Mouse (Mus musculus) embryonic facial prominence, embryonic 11.5 days (tissue): ENCODE data around the gene Nisch. TPM values are rescaled to one million over a fixed set of nuclear protein-coding genes. Genes with fewer than 3 reads are reported as not detected.

Experiments
- ATAC-seq: fragments of 200-750 bp; cut with Nextera tagmentation; replicated peaks from 2 replicates; pipeline ENCODE4 v1.8.0; 2017; ENCODE audit warnings: low read depth; ENCODE audit not compliant: insufficient number of reproducible peaks, low FRiP score, low TSS enrichment
- DNase-seq: peaks from one replicate; pipeline ENCODE4 v3.0.0-alpha.2; 2015; ENCODE audit warnings: low spot score
- H3K27ac ChIP-seq: fragments of 300-500 bp; sonication (generic); replicated peaks from 2 replicates; pipeline ENCODE4 v1.5.1; 2014; ENCODE audit warnings: mild to moderate bottlenecking, low read depth, low read length, control low read depth
- H3K27me3 ChIP-seq: fragments of 300-500 bp; sonication (generic); 2 replicates; pipeline ENCODE4 v1.6.1; 2014; ENCODE audit warnings: mild to moderate bottlenecking, low read length, moderate library complexity, mixed read lengths; ENCODE audit not compliant: control insufficient read depth, insufficient read depth
- H3K36me3 ChIP-seq: fragments of 300-500 bp; sonication (generic); replicated peaks from 2 replicates; pipeline ENCODE4 v1.6.1; 2014; ENCODE audit warnings: low read depth, mild to moderate bottlenecking, low read length, moderate library complexity, mixed read lengths; ENCODE audit not compliant: control insufficient read depth, insufficient read depth
- H3K4me1 ChIP-seq: fragments of 300-500 bp; sonication (generic); 2 replicates; pipeline ENCODE4 v1.6.1; 2014; ENCODE audit warnings: low read length, mixed read lengths; ENCODE audit not compliant: control insufficient read depth, insufficient read depth
- H3K4me2 ChIP-seq: fragments of 300-500 bp; sonication (generic); 2 replicates; pipeline ENCODE4 v1.6.1; 2014; ENCODE audit warnings: low read depth, mild to moderate bottlenecking, control low read depth, low read length, moderate library complexity
- H3K4me3 ChIP-seq: fragments of 300-500 bp; sonication (generic); 2 replicates; pipeline ENCODE4 v1.5.1; 2014; ENCODE audit warnings: low read depth, low read length, control low read depth
- H3K9ac ChIP-seq: fragments of 300-500 bp; sonication (generic); replicated peaks from 2 replicates; pipeline ENCODE4 v1.6.1; 2014; ENCODE audit warnings: mild to moderate bottlenecking, control low read depth, low read length
- H3K9me3 ChIP-seq: fragments of 300-500 bp; sonication (generic); replicated peaks from 2 replicates; pipeline ENCODE4 v1.6.1; 2016; ENCODE audit warnings: mild to moderate bottlenecking, low read length, inconsistent platforms, mixed read lengths; ENCODE audit not compliant: control insufficient read depth
- WGBS: fragments of 180-500 bp; shearing (Covaris S2); extraction: QIAGEN DNeasy Blood & Tissue Kit; methylation state at CpG from one replicate; pipeline ENCODE4 v1.1.7; 2014; 5-methylcytosine and 5-hydroxymethylcytosine counted together
- polyA plus RNA-seq: library from polyadenylated mRNA; unstranded; fragments of >200 nt; fragmentation: Nextera tagmentation; extraction: Ambion mirVana; gene quantifications from 2 replicates; pipeline ENCODE4 v1.2.1, GENCODE M21; 2014

Nisch gene
- polyA plus RNA-seq, 1 experiment from 2014 or later, result 270 TPM

- DNase-seq (no peak), ATAC-seq (no peak)
- 90% methylated on average over 15 of the region's 15 CpGs for WGBS
- Histone ChIP-seq H3K9ac (no peak overlapping the region), H3K4me2 (no peak overlapping the region), H3K27me3 (no peaks in the 10 kb centered on the region), H3K36me3 (peaks cover 46% of the 10 kb centered on the region), H3K27ac (no peak overlapping the region), H3K4me1 (no peaks in the 10 kb centered on the region), H3K9me3 (no peaks in the 10 kb centered on the region), H3K4me3 (no peak overlapping the region)
Measured at GRCm38 (mm10) chr14:31140141-31140540, 76.6 kb downstream of the Nisch start.

- Histone ChIP-seq H3K36me3 (peaks cover 46% of the 10 kb centered on the region), H3K4me2 (no peak overlapping the region)
- 91% methylated on average over 12 of the region's 12 CpGs for WGBS
Measured at GRCm38 (mm10) chr14:31139666-31140065, 77.1 kb downstream of the Nisch start.

GRCm38 (mm10) chr14:31138897-31139429 is 77.8 kb downstream of the Nisch start:
- no peaks in the 10 kb centered on the region for H3K9me3 ChIP-seq
- no peak overlapping the region for H3K4me2 ChIP-seq
- no peak overlapping the region for H3K27ac ChIP-seq
- H3K36me3 ChIP-seq, result peaks cover 46% of the 10 kb centered on the region
- H3K27me3 ChIP-seq, result no peaks in the 10 kb centered on the region
- no peak overlapping the region for H3K4me3 ChIP-seq
- WGBS, result 95% methylated on average over 9 of the region's 9 CpGs
- no peak overlapping the region for H3K9ac ChIP-seq
- DNase-seq, result no peak
- ATAC-seq, result no peak
- no peaks in the 10 kb centered on the region for H3K4me1 ChIP-seq

More at GRCm38 (mm10) chr14:31139666-31140065, 77.1 kb downstream of the Nisch start:
- no peaks in the 10 kb centered on the region for H3K4me1 ChIP-seq
- ATAC-seq (no peak), DNase-seq (no peak)
- H3K9me3 ChIP-seq, result no peaks in the 10 kb centered on the region
- H3K27me3 ChIP-seq, result no peaks in the 10 kb centered on the region
- no peak overlapping the region for H3K4me3 ChIP-seq
- H3K27ac ChIP-seq, result no peak overlapping the region
- no peak overlapping the region for H3K9ac ChIP-seq

- DNase-seq (no peak), ATAC-seq (no peak)
- no peak overlapping the region for H3K9ac ChIP-seq
- 84% methylated on average over 29 of the region's 35 CpGs for WGBS
- H3K36me3 ChIP-seq, result peaks cover 46% of the 10 kb centered on the region
- no peaks in the 10 kb centered on the region for H3K27me3 ChIP-seq
- H3K27ac ChIP-seq, result no peak overlapping the region
- H3K4me3 ChIP-seq, result no peak overlapping the region
- H3K4me2 ChIP-seq, result no peak overlapping the region
- H3K9me3 ChIP-seq, result no peaks in the 10 kb centered on the region
- no peaks in the 10 kb centered on the region for H3K4me1 ChIP-seq
Measured at GRCm38 (mm10) chr14:31138219-31138896, 78.4 kb downstream of the Nisch start.

- Histone ChIP-seq H3K27me3 (no peaks in the 10 kb centered on the region), H3K4me1 (no peaks in the 10 kb centered on the region; the same call in 1 of the 2 replicates), H3K4me2 (no peak overlapping the region), H3K4me3 (no peak overlapping the region), H3K9me3 (no peaks in the 10 kb centered on the region), H3K9ac (no peak overlapping the region), H3K27ac (no peak overlapping the region; the same call in 1 of the 2 replicates), H3K36me3 (peaks cover 46% of the 10 kb centered on the region)
- ATAC-seq, result no peak
- no peak for DNase-seq
- 82% methylated on average over 11 of the region's 11 CpGs for WGBS
Measured at GRCm38 (mm10) chr14:31137791-31138190, 79.0 kb downstream of the Nisch start.

GRCm38 (mm10) chr14:31137281-31137595 is 79.5 kb downstream of the Nisch start:
- H3K9ac ChIP-seq, result no peak overlapping the region
- H3K4me2 ChIP-seq, result no peak overlapping the region
- H3K9me3 ChIP-seq, result no peaks in the 10 kb centered on the region
- no peak for ATAC-seq
- WGBS, result 83% methylated on average over 10 of the region's 10 CpGs
- H3K4me1 ChIP-seq, result no peaks in the 10 kb centered on the region; the same call in 1 of the 2 replicates
- peaks cover 46% of the 10 kb centered on the region for H3K36me3 ChIP-seq
- H3K27me3 ChIP-seq, result no peaks in the 10 kb centered on the region
- H3K27ac ChIP-seq, result no peak overlapping the region
- no peak for DNase-seq
- H3K4me3 ChIP-seq, result no peak overlapping the region

- H3K4me1 ChIP-seq, result no peaks in the 10 kb centered on the region; the same call in 1 of the 2 replicates
Measured at GRCm38 (mm10) chr14:31136411-31137280, 80.1 kb downstream of the Nisch start.

More at GRCm38 (mm10) chr14:31136411-31137280, 80.1 kb downstream of the Nisch start:
- H3K36me3 ChIP-seq, result peaks cover 43% of the 10 kb centered on the region
- no peaks in the 10 kb centered on the region for H3K27me3 ChIP-seq
- no peaks in the 10 kb centered on the region for H3K9me3 ChIP-seq
- H3K4me2 ChIP-seq, result no peak overlapping the region
- WGBS, result 93% methylated on average over 26 of the region's 26 CpGs
- ATAC-seq (no peak), DNase-seq (no peak)
- no peak overlapping the region for H3K4me3 ChIP-seq
- H3K27ac ChIP-seq, result no peak overlapping the region
- no peak overlapping the region for H3K9ac ChIP-seq
